Mouse (Mus musculus) kidney, postnatal 36 days (tissue): Measurements from ENCODE around the gene Tmem235.

Source experiments
- DNase-seq, 2 experiments: peaks; one replicate each; pipeline ENCODE4 v3.0.0; 2021 to 2022; ENCODE audit warnings: mixed read lengths in 2 of 2

The Tmem235 gene

DNA sequence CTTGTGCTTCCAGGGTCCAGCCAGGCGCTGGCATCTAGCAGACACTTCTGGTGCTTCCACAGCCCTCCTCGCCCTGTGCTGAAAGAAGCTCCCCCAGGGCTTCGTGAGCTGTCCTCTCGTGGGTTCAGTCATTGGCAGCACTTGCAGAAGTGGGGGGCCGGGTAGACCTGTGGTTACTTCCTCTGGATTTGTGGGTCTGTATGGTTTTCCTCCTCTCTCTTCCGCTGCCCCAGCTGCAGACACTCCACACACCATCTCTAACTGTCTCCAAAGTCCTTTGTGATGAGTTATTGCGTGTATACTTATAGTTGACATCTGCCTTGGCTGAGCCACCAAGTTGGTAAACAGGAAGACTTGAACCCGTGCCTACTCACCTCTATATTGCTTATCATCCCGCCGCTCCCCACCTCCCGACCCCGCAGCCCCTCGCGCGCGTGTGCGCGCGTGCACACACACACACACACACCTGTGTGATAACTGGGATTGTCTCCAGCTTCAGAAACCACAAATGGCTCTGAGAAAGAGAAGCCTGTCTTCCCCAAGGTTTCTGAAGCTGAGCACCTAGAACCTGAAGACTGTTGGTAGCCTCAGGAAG lies 31.1 kb downstream of the Tmem235 start:
- DNase-seq, result no peak

DNA sequence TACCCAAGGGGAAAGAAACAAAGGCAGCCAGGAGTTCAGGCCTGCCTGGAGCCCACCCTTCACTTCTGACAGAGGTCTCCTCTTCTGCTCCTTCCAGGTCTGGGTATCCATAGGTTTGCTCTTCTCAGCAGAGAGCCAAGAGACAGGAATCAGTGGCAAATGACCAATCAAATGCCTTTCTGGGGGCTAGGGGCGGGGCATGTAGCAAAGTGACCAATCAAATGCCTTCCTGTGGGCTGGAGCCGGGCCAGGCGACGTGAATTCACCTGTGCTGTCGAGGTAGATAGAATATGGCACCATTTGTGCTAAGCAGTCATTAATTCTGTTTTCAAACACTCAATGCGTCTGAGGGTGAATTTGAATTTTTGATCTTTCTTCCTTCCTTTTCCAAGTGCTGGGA lies 31.6 kb downstream of the Tmem235 start:
- DNase-seq, result no peak

DNA sequence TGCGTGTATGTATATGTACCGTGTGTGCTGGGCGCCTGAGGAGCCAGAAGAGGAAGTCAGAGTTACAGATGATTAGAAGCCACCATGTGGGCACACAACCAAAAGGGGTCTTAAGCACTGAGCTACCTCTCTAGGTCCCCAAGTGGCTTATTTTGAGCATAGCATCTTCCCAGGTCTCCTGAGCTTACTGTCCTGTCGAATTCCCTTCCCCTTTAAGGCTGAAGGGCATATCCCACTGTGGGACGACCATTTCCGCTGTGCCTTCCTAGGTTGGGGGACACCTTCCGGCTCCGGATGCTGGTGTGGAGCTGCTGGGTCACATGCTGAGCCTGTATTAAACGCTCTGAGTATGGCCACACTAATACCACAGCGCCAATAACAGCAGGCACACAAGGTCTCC lies 34.1 kb downstream of the Tmem235 start:
- DNase-seq, result no peak

DNA sequence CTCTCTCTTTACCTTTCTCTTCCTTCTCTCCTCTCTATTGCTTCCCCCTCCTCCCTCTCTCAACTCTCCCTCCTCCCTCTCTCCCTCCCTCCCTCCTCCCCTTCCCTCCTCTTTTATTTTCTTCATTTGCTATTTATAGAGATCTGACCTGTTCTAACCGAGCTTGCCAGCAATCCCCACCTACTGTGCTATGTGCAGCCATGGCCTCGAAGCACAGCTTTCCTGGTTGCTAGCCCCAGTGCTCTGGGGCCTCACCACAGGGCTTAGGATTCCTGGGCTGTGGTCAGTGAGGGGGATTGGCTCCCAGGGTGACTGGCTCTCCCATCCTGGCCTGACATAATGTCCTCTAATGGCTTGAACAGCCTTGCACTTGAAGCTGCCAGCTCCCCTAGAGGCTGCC lies 36.0 kb downstream of the Tmem235 start:
- no peak for DNase-seq

DNA sequence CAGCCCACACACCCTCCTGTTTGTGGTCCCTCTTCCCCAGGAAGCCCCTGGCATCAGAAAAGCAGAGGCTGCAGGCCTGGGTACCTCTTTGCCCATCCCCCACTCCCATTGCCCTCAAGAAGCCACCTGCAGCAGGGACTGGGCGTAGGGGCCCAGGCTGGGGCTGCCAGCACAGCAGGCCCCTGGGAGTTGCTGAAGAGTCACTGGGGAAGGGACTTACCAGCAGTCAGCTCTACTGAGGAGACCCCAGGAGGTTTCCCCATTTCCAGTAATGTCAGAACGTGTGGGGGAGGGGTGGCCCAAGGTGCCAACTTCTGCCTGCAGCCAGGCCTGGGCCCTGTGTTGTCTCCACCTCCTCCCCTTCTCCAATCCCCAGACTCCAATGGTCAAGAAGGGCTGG lies 41.7 kb downstream of the Tmem235 start:
- no peak for DNase-seq

DNA sequence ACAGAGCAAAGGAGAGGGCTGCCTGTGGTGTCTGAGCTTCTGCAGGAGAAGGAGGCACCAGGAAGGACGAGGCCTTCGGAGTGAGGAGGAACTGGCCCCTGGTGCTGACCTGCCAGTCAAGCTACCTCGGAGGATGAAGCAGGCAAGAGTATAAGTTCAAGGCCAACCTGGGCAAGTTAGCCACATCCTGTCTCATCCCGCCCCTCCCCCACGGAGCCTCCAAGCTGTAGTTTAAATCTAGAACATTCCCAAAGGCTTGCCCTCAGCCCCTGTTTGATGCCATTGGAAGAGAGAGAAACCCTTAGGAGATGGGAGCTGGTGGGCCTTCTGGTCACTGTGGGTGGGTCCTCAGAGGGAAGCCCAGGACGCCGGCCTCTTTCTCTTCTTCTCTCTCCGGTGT lies 43.9 kb downstream of the Tmem235 start:
- no peak for DNase-seq

DNA sequence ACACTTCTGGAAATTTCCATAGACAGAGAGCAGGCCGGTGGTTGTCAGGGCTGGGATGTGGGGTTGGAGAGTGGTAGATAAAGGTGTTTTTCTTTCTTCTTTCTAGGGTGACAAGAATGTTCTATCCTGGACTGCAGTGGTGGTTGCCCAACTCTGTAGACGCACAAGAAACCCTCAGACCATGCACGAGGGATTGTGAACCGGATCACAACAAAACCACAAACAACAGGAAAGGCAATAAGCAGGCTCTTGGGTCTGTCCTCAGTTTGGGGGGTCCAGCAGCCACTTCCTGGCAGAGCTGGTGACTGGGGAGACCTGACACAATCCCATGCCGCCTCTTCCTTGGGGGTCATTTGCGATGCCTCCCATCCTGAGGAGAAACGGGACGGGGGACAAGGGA lies 48.8 kb downstream of the Tmem235 start:
- DNase-seq, result no peak

DNA sequence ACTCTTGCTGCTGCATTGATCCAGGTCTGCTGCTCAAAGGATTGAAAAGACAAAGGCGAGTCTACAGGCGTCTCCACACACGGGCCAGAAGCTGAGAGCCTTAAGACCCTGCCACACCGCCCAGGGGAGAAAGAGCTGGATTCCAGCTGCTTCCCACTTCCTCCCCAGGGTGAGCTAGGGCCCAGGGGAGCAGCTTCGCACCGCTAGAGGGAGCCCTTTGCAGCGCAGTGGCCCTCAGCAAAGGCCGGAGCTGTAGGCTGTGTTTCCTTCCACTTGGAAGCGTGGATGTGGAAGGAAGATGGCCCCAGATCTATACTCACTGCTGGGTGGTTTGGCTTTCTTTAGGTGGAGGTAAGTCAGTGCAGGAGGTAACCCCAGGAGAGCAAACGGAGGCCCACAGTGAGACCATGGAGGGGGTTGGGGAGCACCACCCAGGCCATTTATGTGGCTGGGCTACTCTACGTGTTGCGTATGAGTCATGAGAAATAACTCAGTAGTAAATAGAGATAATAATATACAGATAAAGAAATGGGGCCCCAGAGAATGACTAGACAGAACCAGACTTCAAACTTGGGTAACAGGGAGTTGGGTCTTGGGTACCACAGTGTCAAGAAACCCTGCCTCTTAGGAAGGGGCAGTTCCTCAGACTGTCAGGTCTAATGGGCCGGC lies 52.3 kb downstream of the Tmem235 start:
- peak; percentile 86 to 92 for DNase-seq

DNA sequence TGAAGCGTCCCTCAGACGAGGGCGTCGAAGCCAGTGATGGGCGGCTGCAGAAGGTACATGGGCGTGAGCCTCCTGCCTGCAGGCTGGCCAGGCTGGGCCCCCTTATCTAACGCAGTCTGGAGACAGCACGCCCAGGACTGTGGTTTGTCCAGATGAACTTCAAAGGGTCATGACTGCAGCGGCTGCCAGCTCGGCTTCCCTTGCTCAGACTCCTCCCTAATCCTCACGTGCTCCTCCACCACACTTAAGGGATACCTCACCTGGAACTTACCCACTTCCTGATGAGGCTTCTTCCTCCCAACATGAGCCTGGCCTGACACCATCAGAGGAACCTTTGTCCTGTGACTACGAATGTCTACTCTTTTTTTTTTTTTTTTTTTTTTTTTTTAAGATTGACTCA lies 54.0 kb downstream of the Tmem235 start:
- no peak for DNase-seq
